Mouse (Mus musculus) 416B (cell line): Measurements from ENCODE around the gene Loxl1.

ENCODE experiments used
- DNase-seq: peaks from one replicate; pipeline ENCODE4 v3.0.0; 2011; ENCODE audit warnings: low read depth

The Loxl1 gene

DNA sequence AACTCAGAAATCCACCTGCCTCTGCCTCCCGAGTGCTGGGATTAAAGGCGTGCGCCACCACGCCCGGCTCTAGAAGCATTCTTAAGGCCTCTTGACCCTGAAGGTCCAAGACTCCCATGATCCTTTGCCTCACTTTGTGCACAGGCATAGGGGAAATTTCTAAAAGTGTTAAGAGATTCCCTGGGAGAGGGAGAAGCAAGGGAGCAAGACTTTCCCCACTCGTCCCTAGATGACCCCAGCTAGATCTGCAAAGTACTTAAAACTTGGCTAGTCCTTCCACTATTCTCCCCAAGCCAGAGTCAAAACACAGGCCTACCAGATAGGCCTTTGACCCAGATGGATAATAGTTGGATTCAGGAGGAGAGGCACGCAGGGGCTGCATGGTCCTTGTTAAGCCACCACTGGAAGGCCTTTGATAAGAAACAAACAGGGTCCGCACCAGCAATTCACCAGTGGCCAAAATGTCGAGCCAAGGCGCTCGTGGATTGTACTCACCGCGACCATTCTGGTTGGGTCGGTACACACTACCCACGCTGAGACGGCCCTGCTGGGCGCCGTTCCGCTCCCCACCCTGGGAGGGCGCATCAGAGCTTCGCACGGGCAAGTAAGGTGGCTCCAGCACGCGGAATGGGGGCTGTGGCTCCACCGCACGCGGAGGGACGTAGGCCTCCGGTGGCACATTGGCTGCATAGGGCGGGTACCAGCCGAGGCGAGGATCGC, 1.6 kb downstream of the Loxl1 start:
- no peak for DNase-seq

DNA sequence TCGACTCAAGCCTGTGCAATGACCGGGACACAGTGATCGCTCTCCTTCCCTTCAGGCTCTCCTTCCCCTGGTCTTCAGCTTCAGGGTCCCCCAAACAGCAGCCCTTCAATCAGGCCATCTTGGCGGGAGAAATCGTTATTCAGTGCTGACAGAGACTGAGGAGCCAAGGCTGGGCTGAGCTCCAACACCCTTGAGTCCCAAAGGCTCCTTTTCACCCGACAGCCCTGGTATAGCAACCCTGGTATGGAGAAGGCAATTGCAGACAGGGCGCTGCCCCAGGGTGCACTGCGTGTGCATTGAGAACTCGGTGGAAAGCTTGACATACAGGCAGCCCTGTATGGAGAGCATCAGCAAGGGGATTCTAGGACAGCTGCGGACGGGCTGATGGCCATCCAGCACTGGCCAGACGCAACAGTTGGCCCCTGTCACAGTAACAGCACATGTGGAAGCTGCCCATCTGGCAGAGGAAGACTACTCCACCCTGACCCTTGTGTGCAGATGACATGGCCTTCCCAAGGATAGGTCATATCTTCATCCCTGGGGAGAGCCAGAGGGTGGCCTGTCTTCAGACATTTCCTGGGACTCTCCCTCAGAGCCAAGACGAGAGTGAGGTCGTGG, 2.8 kb downstream of the Loxl1 start:
- no peak for DNase-seq

DNA sequence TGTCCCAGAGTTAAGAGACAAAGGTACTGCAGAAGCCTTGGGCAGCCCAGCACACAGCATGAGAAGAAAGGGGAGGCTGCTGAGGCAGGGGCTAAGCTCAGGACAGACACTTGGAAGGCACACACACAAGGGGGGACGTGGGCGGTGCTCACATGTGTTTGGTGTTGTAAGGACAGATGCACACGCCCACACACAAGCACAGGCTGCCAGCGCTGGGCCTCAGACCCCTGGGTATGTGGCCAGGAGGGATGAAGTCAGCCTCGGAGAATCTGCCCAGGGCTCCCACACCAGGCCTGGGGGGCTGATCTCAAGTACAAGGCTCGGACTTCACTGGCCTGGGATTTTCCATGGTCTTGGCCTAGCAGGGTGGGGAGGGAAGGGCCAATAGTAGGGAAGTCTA, 4.6 kb downstream of the Loxl1 start:
- DNase-seq, result no peak

DNA sequence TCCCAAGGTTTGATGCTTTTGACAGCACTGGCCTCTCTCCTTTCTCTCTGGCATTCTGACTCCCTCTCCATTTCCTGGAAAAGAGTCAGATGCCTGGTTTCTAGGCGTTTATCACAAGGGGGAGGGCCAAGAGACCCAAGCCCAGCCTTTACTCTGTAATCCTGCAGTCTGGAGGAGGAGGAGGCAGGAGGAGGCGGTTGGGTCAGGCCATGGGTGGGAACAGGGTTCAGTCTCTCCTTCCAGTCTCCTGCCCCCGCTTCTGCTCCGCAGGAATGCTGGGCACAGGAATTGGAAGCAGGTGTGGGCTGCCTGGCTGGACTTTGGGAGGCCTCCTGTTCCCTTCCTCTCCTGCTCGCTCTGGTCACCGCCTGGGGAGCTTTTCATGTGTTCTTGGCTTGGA, 7.3 kb downstream of the Loxl1 start:
- DNase-seq, result no peak

DNA sequence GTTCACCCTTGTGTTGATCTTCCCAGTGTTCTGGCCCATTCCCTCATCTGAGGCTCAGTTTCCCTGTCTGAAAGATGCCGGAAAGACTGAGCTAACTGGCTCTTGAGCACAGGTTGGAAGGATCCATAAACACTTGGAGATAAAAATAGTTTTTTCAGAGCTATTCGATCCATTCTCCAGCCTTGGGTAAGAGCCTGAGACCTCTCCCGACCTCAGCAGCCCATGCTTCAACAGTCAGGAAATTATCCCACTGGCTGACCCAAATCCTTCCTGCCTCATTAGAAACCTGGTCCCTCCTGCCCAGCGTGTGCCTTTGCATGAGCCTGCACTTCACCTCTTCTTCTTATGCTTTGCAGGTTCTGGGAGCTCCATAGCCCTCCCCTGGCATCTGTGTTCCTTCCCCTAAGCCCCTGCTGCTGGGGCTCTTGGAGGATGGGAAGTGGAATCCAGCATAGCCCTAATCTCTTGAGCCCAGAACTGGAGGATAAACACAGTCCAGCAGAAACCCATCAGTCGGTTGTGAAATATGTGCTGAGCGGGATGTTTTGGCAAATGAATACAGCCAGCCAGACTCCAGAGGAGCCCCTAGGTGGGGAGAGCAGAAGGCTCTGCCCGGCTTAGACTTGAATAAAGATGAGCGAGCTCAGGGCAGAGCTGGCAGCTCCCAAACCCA, 9.3 kb downstream of the Loxl1 start:
- no peak for DNase-seq

DNA sequence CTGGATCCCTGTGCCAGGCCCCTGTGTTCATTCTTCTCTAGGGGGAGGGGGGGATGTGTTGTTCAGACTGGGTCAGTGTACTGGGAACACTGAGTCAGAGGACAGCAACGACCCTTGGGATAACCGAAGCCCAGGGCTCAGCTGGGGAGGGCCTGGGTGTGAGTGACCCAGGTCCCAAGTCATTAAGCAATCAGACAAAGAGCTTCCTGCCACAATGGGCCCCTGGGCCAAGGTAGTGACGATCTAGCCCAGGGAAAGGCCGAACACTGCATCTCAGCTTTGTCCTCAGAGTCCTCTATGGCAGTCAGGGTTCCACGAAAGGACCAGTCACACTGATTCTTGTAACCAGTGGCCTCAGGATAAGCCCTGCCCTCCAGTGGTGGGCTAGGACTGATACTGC, 9.9 kb downstream of the Loxl1 start:
- DNase-seq, result no peak

DNA sequence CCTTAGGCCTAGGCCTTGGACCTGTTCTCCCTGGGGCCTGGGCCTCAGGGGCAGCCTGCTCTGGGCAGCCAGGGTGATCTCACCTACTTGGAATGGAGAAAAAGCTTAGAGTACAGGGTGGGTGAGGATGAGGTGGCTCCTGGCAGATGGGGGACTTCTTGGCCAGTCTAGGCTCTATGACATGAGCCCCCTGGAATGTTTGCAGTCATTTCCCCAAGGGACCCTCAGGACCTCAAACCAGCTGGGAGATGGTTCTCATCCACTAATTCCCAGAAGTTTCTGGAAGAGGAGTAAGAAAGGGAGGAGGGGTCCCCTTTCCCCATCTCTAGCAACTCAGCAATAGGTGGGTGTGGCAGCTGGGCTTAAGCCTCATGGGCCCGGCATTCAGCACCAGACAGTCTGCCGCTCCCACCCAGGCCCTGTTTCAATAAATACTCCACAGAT, 13.6 kb downstream of the Loxl1 start:
- DNase-seq, result no peak

DNA sequence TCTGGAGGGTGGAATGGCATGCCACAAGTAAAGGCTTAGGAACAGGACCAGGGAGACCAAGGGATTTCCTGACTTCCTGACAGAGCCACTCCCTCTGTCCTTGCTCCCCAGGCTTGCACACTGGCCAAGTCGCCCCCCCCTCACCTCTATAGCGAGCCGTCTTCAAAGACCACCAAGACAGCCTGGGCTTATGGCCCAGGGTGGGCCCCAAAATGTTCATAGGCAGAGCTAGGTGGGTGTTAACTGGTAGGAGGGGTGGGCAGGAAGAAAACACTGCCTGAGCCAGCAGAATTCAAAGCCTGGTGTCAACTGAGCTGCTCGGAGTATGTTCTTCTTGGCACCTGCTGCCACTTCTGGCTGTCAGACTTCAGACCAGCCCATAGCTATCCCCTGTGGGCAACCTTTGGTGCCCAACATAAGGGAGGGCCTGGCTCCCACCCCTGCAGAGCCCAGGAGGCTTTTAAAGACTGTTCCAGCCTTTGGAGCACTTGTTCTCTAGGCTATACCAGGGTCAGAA, 15.0 kb downstream of the Loxl1 start:
- no peak for DNase-seq

DNA sequence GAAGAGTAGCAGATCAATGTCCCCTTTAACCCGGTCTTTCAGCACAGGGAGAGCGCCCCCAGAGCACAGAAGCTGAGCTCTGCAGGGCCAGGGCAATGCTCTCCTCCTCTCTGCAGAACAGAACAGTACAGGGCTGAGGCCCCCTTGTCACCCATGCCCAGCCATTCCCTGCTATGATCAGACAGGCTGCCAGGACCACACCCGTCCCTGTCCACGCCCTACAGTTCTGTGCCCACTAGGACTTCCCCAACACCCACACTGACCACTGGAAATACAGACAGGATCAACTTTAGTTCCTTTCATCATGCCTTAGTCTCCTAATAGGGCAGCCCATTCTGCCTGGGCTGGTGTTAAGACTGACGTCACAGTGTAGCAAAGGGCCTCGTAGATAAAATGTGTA, 15.9 kb downstream of the Loxl1 start:
- DNase-seq, result no peak

DNA sequence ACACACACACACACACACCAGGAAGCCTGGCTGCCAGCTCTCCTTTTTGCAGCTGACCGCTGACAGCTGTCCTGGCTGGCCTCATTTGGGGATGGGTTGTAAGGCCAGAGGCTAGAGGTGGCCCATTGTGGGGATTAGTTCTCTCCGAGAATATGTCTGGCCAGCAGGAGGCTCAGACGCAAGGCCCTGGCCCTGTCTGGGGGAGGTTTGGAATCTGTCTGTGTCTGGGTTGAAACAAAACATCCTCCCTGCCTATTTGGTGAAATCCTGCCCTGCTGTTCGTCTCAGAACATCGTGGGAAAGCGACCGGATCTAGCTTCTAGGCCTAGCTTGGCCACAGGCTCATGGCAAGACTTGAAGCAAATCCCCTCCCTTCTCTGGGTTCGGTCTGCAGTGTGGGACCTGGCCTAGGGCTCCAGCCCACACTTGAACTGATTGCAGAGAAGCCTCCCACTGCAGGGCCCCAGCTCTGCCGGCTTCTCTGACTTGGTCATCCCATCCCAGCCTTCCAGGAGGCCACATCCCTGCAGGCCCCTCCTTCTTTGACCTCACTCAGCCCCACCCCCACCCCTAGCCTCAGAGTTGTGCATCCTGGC, 17.1 kb downstream of the Loxl1 start:
- DNase-seq, result no peak

DNA sequence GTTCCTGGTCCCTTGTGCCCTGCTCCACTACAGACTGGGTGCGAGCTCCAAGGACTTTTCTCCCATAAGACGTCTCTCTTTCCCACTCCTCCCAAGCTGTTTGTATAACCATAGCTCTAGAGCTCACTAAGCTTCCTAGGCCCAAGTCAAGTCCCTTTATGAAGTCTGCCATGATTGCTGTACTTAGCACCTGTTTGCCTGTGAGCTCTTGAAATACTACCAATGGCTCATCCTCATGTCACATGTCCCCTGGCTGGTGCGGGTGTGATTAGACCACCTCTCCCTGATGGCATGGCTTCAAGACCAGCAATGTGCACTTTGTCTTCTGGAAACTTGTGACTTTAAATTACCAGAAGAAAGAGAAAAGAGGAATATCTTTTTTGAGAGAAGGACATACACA, 17.6 kb downstream of the Loxl1 start:
- DNase-seq, result no peak

DNA sequence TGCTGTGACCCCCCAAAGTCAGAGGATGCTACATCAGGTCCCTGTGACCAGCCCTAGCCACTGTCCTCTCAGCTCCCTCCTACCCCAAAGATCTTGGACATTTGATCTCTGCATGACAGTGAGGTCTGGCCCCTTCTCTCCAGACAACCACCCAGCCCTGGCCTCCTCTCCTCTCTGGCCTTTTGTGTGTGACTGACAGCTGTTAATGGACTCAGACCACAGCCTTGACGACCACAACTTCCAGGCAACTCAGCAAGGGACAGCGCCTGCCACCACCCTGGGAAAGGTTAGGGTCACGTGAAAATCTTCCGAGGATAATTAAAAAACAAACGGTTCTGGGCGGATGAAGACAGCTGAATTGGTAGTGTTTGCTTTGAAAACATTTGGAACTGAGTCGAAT, 18.5 kb downstream of the Loxl1 start:
- no peak for DNase-seq

DNA sequence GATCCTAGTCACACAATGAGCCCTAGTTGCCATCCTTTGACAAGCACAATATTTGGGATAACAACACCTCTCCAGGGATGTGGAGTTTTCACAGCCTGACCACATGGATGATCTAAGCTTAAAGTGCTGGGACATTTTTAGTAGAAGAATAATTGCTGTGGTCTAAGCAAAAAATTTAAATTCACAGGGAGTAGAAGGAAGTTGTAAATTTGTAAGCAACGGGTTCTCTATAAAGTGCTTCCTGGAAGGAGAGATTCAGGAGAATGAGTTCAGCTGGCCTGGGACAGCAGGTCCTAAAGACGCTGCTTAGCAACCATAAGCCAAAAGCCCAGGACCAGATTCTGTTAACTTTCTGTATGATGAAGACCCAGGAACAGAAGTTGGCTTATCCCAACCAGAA, 23.1 kb downstream of the Loxl1 start:
- no peak for DNase-seq

DNA sequence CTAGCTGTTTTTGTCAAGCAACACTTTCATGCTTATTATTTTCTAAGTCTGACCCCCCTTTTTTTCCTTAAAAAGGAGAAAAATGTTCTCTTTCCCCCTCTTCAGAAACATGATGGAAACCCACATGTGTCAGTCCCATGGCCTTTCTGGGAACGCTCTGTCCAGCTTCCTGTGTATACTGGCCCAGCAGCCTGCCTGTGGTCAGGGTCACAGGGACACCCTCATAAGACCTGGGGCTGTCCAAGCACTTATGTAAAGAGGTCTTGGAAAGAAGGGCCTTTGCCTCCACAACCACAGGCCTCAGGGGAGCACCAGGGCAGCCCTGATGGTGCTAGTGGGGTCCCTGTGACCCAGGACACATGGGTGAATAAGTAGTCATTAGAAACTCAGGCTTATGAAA, 23.9 kb downstream of the Loxl1 start:
- DNase-seq, result no peak

DNA sequence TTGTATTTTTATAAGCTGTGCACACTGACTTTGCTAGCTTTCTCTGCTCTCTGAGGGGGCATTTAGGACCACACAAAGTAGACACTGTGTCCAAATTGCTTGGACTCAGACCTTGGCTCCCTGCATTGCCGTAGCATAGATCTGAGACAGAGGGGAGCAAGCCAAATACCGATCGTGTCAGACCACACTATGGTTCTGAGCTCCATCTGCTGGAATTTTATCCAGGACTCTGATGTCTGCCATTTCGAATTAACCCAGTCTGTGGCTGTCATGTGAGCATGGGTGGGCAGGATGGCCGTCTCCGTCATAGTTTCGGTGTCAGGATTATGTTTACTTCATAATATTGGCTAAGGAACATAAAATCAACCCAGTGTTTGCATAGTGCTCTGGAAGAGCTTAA, 29.6 kb downstream of the Loxl1 start:
- no peak for DNase-seq

DNA sequence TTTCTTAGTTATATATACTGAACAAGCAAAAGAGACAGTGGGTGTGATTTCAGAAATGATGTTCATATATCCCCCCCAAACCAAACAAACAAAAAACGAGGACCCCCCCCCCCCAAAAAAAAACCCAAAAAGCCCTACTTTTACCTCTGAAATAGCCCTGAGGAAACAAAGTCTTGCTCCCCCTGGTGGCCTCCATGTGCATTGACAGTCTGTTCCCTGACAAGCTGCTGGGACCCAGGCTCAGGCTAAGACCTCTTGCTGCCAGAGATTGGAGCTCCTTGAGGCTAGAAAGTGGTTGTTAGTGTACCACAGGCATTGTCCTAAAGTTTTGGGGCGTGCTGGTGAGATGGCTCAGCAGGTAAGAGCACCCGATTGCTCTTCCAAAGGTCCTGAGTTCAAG, 31.4 kb downstream of the Loxl1 start:
- DNase-seq, result peak; percentile 64

DNA sequence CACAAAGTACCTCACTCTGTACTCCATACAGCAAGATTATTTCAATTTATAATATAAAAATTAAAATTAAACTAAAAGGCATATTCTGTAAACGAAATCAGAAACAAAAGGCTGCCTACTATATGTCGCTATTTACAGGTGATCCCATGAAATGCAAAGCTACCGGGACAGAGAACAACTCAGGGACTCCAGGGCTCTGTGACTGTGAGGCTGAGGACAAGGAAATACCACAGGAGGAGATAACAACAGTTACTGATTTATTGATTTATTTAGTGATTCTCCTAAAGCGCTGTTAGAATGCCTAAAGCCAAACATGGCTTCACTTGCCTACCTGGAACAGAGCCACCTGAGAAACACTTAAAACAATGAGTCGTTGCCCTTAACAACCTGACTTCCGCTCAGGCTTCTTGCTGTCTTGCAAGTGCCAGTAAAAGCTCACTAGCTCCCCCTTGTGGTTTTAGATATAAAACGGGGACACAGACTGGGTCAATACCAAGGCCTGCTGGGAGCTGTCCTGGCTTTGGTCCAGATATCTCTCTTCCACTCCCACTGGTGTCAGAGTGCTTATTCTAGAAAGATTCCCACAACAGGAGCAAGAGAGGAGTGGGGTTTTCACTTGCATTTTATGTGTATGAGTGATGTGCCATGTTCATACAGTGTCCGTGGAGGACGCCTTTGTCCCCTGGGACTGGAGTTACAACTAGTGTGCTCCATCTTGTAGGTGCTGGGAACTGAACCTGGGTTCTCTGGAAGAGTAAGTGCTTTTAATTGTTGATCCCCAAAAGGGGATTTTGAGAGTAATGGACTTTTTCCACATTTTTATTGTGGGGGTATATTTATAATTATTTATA, 32.5 kb downstream of the Loxl1 start:
- DNase-seq, result peak; percentile 95

DNA sequence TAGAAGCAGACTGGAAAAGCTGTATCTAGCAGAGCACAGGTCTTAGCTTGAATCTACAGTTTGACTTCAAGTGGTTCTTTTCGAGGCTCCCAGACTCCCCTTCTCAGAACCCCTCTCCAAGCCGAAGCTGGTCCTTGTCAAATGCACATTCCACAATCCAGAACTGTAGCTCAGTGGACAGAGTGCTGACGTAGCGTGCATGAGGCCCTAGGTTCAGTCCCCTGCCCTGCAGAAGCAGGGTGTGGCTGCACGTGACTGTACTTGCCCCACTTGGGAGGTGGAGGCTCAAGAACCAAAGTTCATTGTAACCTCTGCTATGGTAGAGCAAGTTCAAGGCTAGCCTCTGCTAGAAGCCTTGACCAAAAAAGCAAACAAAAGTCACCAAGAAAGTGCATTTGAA, 33.2 kb downstream of the Loxl1 start:
- no peak for DNase-seq

DNA sequence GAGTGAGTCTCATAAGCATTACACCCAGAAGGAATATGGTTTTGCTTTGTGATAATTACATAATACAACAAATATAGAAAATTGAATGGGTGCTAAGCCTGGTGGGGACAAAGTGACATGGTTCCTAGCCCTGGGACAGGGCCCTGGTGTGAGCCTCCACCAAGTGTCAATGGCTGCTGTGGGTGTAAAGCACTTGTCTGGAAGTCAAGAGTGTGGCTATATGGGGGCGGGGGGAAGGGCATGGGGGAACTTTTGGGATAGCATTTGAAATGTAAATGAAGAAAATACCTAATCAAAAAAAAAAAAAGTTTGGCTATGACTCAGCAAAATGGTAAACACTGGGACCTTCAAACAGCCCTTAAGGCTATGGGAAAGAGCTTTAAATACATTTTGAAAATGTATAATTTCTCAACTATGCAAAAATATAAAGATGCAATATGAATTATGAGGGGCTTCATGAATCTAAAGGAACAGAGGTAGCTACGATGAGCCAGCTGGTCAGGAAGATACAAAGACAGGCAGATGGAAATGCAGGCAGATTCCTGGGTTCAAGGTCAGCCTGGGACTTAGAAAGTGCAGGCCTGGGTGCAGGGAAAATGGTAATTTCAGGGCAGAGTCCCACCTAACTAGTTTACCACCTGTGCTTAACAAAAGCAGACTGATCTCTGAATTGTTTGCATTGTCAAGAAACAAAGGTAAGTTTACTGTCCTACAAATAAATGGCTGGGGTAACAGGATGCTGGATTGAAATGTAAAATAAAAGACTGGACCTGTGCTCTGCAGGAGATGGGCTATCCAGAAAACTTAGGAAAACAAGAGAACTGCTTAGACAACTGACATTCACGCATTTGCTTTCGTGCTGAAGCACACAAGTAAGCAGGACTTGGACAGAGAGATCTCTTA, 33.9 kb downstream of the Loxl1 start:
- no peak for DNase-seq

DNA sequence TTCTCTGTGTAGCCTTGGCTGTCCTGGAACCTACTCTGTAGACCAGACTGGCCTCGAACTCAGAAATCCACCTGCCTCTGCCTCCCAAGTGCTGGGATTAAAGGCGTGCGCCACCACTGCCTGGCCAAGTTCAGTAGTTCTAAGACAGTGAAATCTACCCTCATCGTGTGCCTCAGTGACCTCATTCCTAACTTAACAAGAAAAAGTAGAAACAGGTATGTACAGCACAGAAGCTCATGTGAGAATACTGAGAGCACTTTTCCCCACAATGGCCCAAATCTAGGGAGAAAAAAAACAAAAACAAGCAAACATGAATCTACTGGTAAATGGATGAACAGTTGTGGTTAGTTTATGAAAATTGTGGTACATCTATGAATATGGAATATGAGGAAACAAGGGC, 34.7 kb downstream of the Loxl1 start:
- DNase-seq, result no peak

DNA sequence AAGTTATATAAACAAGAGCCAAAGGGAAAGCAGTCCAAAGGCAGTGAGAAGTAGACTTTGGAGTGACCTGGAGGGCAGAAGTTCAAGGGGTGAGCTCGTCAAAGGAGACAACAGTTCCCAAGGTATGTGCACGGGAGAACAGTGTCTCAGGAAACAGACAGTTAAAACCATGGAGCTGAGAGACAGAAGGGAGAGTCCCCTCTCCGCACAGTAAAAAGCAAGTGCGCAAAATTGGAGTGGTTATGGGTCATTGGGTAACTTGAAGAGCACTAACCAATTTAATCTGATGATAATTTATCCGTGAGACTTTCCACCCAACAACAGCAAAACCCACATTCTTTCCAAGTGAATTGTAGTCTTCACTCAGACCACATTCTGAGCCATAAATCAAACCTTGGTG, 36.6 kb downstream of the Loxl1 start:
- DNase-seq, result peak; percentile 59
